Mouse (Mus musculus): ENCODE results near the gene Sbf1. TPM values are rescaled to one million over a fixed set of nuclear protein-coding genes. Genes with fewer than 3 reads are reported as not detected.

Sbf1 gene
- polyA plus RNA-seq, 1 experiment from 2014 or later: 60.2 TPM

DNA sequence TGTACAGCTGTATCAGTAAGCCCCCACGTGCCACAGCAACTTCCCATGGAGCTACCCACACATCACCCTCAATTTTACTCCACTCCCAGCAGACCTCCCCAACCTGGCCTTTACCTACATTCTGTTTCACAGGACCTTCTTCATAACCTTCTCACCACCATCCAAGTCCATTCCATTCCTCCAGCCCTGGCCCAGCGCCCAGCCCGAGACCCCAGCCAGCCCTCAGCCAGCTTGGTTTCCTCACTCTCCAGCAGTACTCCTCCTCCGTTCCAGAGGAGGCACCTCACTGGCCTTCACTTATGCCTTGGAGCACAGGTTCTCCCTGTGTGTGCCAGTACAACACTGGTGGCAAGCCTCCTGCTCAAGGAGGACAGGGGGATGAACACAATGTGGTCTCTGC lies 1.8 kb downstream of the Sbf1 start:
- H3K27ac ChIP-seq (replicated peaks; ENCODE audit: low read depth, low read length): no peak overlapping the region
- H3K4me2 ChIP-seq (ENCODE audit: low read depth, severe bottlenecking): peak overlapping the region; percentile 0; the same call in 1 of the 2 replicates
- H3K9ac ChIP-seq (ENCODE audit: low read length): no peak overlapping the region
- no peaks in the 10 kb centered on the region for H3K36me3 ChIP-seq (ENCODE audit: control insufficient read depth, insufficient read depth, low read length)
- H3K27me3 ChIP-seq (ENCODE audit: control insufficient read depth, insufficient read depth, low read length): no peaks in the 10 kb centered on the region
- peaks cover 4% of the 10 kb centered on the region for H3K4me1 ChIP-seq (ENCODE audit: control insufficient read depth, insufficient read depth, low read length)
- DNase-seq (ENCODE audit: low spot score) (no peak), ATAC-seq (ENCODE audit: insufficient number of reproducible peaks, low FRiP score, low TSS enrichment, low read depth) (no peak)
- no peaks in the 10 kb centered on the region for H3K9me3 ChIP-seq (ENCODE audit: control insufficient read depth, low read length)
- H3K4me3 ChIP-seq (ENCODE audit: low read depth, low read length): no peak overlapping the region; the same call in 1 of the 2 replicates
- 78% methylated on average over 4 of the region's 4 CpGs for WGBS

DNA sequence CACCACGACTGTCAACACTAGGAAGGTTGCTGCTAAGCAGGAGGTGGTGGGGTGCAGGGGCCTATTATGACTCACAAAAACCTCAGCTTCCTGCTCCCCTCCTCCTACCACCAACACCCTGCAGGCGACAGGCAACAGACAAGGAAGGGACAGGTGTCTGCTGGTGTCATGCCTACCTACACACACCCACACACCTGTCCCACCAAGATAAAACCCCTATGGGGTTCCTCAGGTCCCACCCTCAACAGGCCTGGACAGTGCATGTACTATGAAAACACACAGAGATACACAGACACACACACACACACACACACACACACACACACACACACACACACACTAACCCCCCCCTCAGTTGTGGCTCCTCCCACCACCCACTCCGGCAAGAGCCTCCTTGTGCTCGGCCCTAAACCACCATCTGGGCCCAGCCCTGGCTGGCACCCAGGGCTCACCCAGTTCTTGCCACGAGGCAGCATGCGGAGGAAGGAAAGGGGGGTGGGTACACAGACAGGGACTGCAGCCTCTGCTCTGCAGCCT lies 5.1 kb downstream of the Sbf1 start:
- Histone ChIP-seq H3K4me2 (ENCODE audit: low read depth, severe bottlenecking) (no peak overlapping the region), H3K4me1 (ENCODE audit: control insufficient read depth, insufficient read depth, low read length) (peaks cover 4% of the 10 kb centered on the region), H3K27me3 (ENCODE audit: control insufficient read depth, insufficient read depth, low read length) (no peaks in the 10 kb centered on the region), H3K9ac (ENCODE audit: low read length) (no peak overlapping the region), H3K9me3 (ENCODE audit: control insufficient read depth, low read length) (no peaks in the 10 kb centered on the region), H3K36me3 (ENCODE audit: control insufficient read depth, insufficient read depth, low read length) (peaks cover 5% of the 10 kb centered on the region; the same call in 1 of the 2 replicates), H3K27ac (replicated peaks; ENCODE audit: low read depth, low read length) (no peak overlapping the region), H3K4me3 (ENCODE audit: low read depth, low read length) (no peak overlapping the region)
- ATAC-seq (ENCODE audit: insufficient number of reproducible peaks, low FRiP score, low TSS enrichment, low read depth): no peak
- no peak for DNase-seq (ENCODE audit: low spot score)
- WGBS: 87% methylated on average over 6 of the region's 6 CpGs

DNA sequence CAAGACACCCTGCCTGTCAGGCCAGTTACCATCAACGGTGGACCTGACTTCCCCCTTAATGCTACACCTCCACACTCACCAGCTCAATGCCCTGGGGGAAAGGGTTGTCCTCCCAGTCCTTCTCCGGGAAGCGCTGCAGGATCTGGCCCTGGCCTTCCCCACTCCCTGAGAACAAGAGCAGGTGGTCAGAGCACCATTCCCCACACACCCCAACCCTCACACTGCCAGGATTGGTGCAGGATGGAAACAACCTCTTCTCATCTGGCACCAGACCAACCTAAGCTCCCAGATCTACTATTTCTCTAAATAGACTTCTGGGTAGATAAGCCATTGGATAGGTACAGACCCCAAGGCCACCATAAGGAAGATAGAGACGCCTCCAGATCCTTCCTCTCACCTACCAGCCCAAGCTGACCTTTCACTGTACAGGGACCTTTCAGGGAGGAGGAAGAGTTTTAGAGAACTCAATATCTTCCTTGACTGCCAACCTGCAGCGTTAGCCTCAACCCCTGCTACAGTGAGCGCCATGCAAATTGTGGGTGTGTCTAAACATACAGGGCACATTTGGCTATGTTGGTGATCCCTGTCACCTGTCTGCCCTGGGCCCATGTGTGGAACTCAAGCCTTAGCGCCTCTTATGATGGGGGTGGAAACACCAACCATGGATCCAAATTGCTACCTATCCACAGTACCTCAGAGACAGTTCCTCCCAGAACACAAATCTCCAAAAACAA lies 6.5 kb downstream of the Sbf1 start:
- no peaks in the 10 kb centered on the region; the same call in none of the 2 replicates for H3K4me1 ChIP-seq (ENCODE audit: control insufficient read depth, insufficient read depth, low read length)
- H3K9ac ChIP-seq (ENCODE audit: low read length): no peak overlapping the region
- no peak overlapping the region for H3K27ac ChIP-seq (replicated peaks; ENCODE audit: low read depth, low read length)
- no peaks in the 10 kb centered on the region for H3K9me3 ChIP-seq (ENCODE audit: control insufficient read depth, low read length)
- no peak overlapping the region for H3K4me2 ChIP-seq (ENCODE audit: low read depth, severe bottlenecking)
- WGBS: 86% methylated on average over 7 of the region's 7 CpGs
- H3K36me3 ChIP-seq (ENCODE audit: control insufficient read depth, insufficient read depth, low read length): peaks cover 10% of the 10 kb centered on the region; the same call in 1 of the 2 replicates
- H3K27me3 ChIP-seq (ENCODE audit: control insufficient read depth, insufficient read depth, low read length): no peaks in the 10 kb centered on the region
- DNase-seq (ENCODE audit: low spot score) (no peak), ATAC-seq (ENCODE audit: insufficient number of reproducible peaks, low FRiP score, low TSS enrichment, low read depth) (no peak)
- H3K4me3 ChIP-seq (ENCODE audit: low read depth, low read length): no peak overlapping the region

DNA sequence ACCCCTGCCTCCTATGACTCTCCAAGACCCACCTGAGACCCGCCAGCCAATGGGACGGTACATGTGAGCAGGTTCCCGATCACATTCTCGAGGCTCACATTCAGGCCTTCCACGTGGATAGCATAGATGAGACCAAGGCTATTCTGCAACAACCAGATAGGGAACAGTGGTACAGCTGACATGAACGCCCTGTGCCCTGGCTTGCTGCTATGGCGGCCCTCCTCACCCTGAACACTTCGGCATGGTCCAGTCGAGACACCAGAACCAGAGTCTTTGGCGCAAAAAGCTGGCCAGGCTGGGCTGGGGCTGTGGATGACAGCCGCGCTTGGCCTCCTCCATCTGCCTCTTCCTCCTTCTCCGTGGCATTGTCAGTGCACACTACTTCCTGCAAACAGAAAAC lies 7.7 kb downstream of the Sbf1 start:
- Histone ChIP-seq H3K4me3 (ENCODE audit: low read depth, low read length) (no peak overlapping the region), H3K9me3 (ENCODE audit: control insufficient read depth, low read length) (no peaks in the 10 kb centered on the region), H3K27me3 (ENCODE audit: control insufficient read depth, insufficient read depth, low read length) (no peaks in the 10 kb centered on the region), H3K27ac (replicated peaks; ENCODE audit: low read depth, low read length) (no peak overlapping the region), H3K36me3 (ENCODE audit: control insufficient read depth, insufficient read depth, low read length) (peaks cover 12% of the 10 kb centered on the region; the same call in 1 of the 2 replicates), H3K4me2 (ENCODE audit: low read depth, severe bottlenecking) (no peak overlapping the region), H3K4me1 (ENCODE audit: control insufficient read depth, insufficient read depth, low read length) (no peaks in the 10 kb centered on the region), H3K9ac (ENCODE audit: low read length) (no peak overlapping the region)
- 92% methylated on average over 13 of the region's 13 CpGs for WGBS
- ATAC-seq (ENCODE audit: insufficient number of reproducible peaks, low FRiP score, low TSS enrichment, low read depth) (no peak), DNase-seq (ENCODE audit: low spot score) (no peak)

DNA sequence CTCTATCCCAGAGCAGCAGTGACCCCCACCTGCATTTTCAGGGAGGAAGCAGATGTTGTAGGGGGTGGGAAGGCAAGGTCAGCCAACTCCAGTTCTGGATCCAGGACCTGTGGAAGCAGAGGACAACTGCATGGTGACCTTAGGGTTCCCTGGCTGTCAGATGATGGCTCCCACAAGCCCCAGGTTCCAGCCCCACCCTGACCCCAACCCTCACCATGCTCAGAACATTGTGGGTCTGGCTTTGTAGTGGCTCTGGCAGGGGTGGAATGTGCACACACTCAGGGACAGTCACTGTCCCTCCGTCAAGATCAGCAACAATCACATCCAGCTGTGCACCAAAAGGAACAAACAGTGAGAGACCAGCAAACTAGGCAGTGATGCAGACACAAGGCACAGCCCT lies 9.1 kb downstream of the Sbf1 start:
- H3K4me2 ChIP-seq (ENCODE audit: low read depth, severe bottlenecking): no peak overlapping the region
- no peaks in the 10 kb centered on the region for H3K27me3 ChIP-seq (ENCODE audit: control insufficient read depth, insufficient read depth, low read length)
- H3K27ac ChIP-seq (replicated peaks; ENCODE audit: low read depth, low read length): no peak overlapping the region
- no peaks in the 10 kb centered on the region for H3K4me1 ChIP-seq (ENCODE audit: control insufficient read depth, insufficient read depth, low read length)
- WGBS: 81% methylated on average over 1 of the region's 1 CpGs
- DNase-seq (ENCODE audit: low spot score) (no peak), ATAC-seq (ENCODE audit: insufficient number of reproducible peaks, low FRiP score, low TSS enrichment, low read depth) (no peak)
- no peak overlapping the region for H3K9ac ChIP-seq (ENCODE audit: low read length)
- H3K36me3 ChIP-seq (ENCODE audit: control insufficient read depth, insufficient read depth, low read length): peaks cover 19% of the 10 kb centered on the region; the same call in 1 of the 2 replicates
- H3K9me3 ChIP-seq (ENCODE audit: control insufficient read depth, low read length): no peaks in the 10 kb centered on the region
- H3K4me3 ChIP-seq (ENCODE audit: low read depth, low read length): no peak overlapping the region

DNA sequence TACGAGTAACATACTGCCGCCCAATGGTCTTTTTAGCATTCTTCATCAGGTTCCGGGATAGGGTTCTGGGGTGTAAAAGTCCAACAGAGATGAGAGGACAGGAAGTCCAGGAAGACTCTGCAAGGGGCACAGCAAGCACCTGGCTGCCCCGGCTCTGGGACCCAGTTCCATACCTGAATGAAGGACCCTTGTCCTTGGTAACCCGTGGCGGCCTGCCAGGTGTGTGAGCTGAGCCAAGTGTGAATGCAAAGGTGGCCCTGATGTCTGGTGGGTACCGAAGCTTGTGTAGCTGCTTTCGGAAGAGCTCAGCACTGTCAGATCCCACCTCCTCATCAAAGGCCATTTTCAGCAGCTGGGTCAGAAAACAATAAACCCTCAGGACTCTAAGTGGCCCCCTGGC lies 14.5 kb downstream of the Sbf1 start:
- WGBS: 94% methylated on average over 8 of the region's 8 CpGs
- DNase-seq (ENCODE audit: low spot score) (no peak), ATAC-seq (ENCODE audit: insufficient number of reproducible peaks, low FRiP score, low TSS enrichment, low read depth) (no peak)
- Histone ChIP-seq H3K9ac (ENCODE audit: low read length) (no peak overlapping the region), H3K4me3 (ENCODE audit: low read depth, low read length) (no peak overlapping the region), H3K27ac (replicated peaks; ENCODE audit: low read depth, low read length) (no peak overlapping the region), H3K4me2 (ENCODE audit: low read depth, severe bottlenecking) (no peak overlapping the region), H3K4me1 (ENCODE audit: control insufficient read depth, insufficient read depth, low read length) (no peaks in the 10 kb centered on the region), H3K27me3 (ENCODE audit: control insufficient read depth, insufficient read depth, low read length) (no peaks in the 10 kb centered on the region), H3K36me3 (ENCODE audit: control insufficient read depth, insufficient read depth, low read length) (peaks cover 34% of the 10 kb centered on the region), H3K9me3 (ENCODE audit: control insufficient read depth, low read length) (no peaks in the 10 kb centered on the region)

DNA sequence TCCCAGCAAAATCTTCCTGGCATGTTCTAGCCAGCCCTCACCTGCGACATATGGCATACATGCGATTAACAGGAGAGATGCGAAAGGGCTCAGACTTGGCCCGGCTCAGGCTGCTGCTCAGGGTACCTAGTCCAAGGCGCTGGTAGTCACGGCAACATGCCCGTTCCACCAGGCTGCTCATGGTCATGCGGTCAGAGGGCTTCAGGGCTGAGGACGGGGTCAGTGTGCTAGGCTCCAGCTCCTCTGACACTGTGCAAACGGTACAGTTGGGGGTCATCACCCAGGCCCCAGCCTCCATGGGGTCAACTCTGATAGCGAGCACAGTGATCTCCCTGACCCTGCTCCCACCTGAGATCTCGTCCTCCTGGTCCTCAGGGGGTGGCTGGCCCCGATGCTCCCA lies 14.9 kb downstream of the Sbf1 start:
- H3K9ac ChIP-seq (ENCODE audit: low read length): no peak overlapping the region
- H3K27ac ChIP-seq (replicated peaks; ENCODE audit: low read depth, low read length): no peak overlapping the region
- WGBS: 91% methylated on average over 13 of the region's 13 CpGs
- no peak overlapping the region for H3K4me2 ChIP-seq (ENCODE audit: low read depth, severe bottlenecking)
- no peaks in the 10 kb centered on the region for H3K27me3 ChIP-seq (ENCODE audit: control insufficient read depth, insufficient read depth, low read length)
- H3K4me3 ChIP-seq (ENCODE audit: low read depth, low read length): no peak overlapping the region
- ATAC-seq (ENCODE audit: insufficient number of reproducible peaks, low FRiP score, low TSS enrichment, low read depth) (no peak), DNase-seq (ENCODE audit: low spot score) (no peak)
- H3K9me3 ChIP-seq (ENCODE audit: control insufficient read depth, low read length): no peaks in the 10 kb centered on the region
- no peaks in the 10 kb centered on the region for H3K4me1 ChIP-seq (ENCODE audit: control insufficient read depth, insufficient read depth, low read length)
- H3K36me3 ChIP-seq (ENCODE audit: control insufficient read depth, insufficient read depth, low read length): peaks cover 32% of the 10 kb centered on the region

DNA sequence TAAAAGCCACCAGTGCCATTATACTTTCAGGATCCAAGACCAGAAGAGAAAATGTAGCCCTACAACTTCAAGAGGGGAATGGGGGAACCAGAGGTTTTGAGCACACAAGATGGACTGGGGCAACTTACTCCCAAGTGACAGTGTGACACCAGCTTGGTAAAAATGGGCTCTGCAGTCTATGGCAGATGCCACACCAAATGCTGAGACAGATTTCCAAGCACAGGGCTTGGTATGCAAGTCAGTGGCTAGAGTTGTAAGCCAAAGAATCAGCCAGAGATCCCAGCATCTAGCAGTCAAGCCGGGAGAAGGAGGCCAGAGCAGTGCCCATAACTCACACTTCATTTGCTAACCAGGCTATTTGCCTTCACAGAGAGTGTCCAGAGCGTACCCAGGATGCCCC lies 17.4 kb downstream of the Sbf1 start:
- no peak overlapping the region for H3K9ac ChIP-seq (ENCODE audit: low read length)
- H3K4me2 ChIP-seq (ENCODE audit: low read depth, severe bottlenecking): no peak overlapping the region
- H3K27me3 ChIP-seq (ENCODE audit: control insufficient read depth, insufficient read depth, low read length): no peaks in the 10 kb centered on the region
- H3K9me3 ChIP-seq (ENCODE audit: control insufficient read depth, low read length): no peaks in the 10 kb centered on the region
- no peak for DNase-seq (ENCODE audit: low spot score)
- no peak overlapping the region for H3K4me3 ChIP-seq (ENCODE audit: low read depth, low read length)
- 89% methylated on average over 2 of the region's 2 CpGs for WGBS
- ATAC-seq (ENCODE audit: insufficient number of reproducible peaks, low FRiP score, low TSS enrichment, low read depth): no peak
- no peaks in the 10 kb centered on the region for H3K4me1 ChIP-seq (ENCODE audit: control insufficient read depth, insufficient read depth, low read length)
- H3K36me3 ChIP-seq (ENCODE audit: control insufficient read depth, insufficient read depth, low read length): peaks cover 35% of the 10 kb centered on the region
- no peak overlapping the region for H3K27ac ChIP-seq (replicated peaks; ENCODE audit: low read depth, low read length)
